Mouse (Mus musculus) neural tube, embryonic 13.5 days (tissue): ENCODE results near the gene Syce1l. TPM values are rescaled to one million over a fixed set of nuclear protein-coding genes. Genes with fewer than 3 reads are reported as not detected.
A peak's percentile ranks its signal among the peaks of the same experiment; 100 is the strongest.

Source experiments
- ATAC-seq: fragments of 200-750 bp; cut with Nextera tagmentation; 2 replicates; pipeline ENCODE4 v1.8.0; 2017; ENCODE audit warnings: low read depth, mild to moderate bottlenecking, moderate TSS enrichment, moderate library complexity
- H3K27ac ChIP-seq: fragments of 300-500 bp; sonication (generic); replicated peaks from 2 replicates; pipeline ENCODE4 v1.5.1; 2015; ENCODE audit warnings: moderate library complexity, mild to moderate bottlenecking, inconsistent platforms
- H3K27me3 ChIP-seq: fragments of 300-500 bp; sonication (generic); 2 replicates; pipeline ENCODE4 v1.6.1; 2015; ENCODE audit warnings: mild to moderate bottlenecking, inconsistent platforms
- H3K36me3 ChIP-seq: fragments of 300-500 bp; sonication (generic); 2 replicates; pipeline ENCODE4 v1.6.1; 2015; ENCODE audit warnings: mild to moderate bottlenecking, inconsistent platforms
- H3K4me1 ChIP-seq: fragments of 300-500 bp; sonication (generic); replicated peaks from 2 replicates; pipeline ENCODE4 v1.6.1; 2015; ENCODE audit warnings: inconsistent platforms
- H3K4me2 ChIP-seq: fragments of 300-500 bp; sonication (generic); 2 replicates; pipeline ENCODE4 v1.6.1; 2015; ENCODE audit warnings: inconsistent platforms, mild to moderate bottlenecking, moderate library complexity
- H3K4me3 ChIP-seq: fragments of 300-500 bp; sonication (generic); 2 replicates; pipeline ENCODE4 v1.5.1; 2015; ENCODE audit warnings: mild to moderate bottlenecking, inconsistent platforms
- H3K9ac ChIP-seq: fragments of 300-500 bp; sonication (generic); 2 replicates; pipeline ENCODE4 v1.6.1; 2015; ENCODE audit warnings: moderate library complexity, mild to moderate bottlenecking, inconsistent platforms
- H3K9me3 ChIP-seq: fragments of 300-500 bp; sonication (generic); 2 replicates; pipeline ENCODE4 v1.6.1; 2016; ENCODE audit warnings: inconsistent platforms
- WGBS: fragments of 180-500 bp; shearing (Covaris S2); methylation state at CpG from one replicate; pipeline ENCODE4 v1.1.7; 2015; 5-methylcytosine and 5-hydroxymethylcytosine counted together
- polyA plus RNA-seq: library from polyadenylated mRNA; unstranded; fragments of >200 nt; fragmentation: Nextera tagmentation; extraction: Ambion mirVana; gene quantifications from 2 replicates; pipeline ENCODE4 v1.2.1, GENCODE M21; 2015

Syce1l gene
- polyA plus RNA-seq, 1 experiment from 2014 or later, result not detected

- H3K4me1 ChIP-seq, result no peaks in the 10 kb centered on the region
- no peak for ATAC-seq
- H3K36me3 ChIP-seq, result no peaks in the 10 kb centered on the region
- H3K9ac ChIP-seq, result no peak overlapping the region
- no peak overlapping the region for H3K4me3 ChIP-seq
- H3K4me2 ChIP-seq, result no peak overlapping the region
- H3K27me3 ChIP-seq, result no peaks in the 10 kb centered on the region
- no peak overlapping the region for H3K27ac ChIP-seq
- no peaks in the 10 kb centered on the region for H3K9me3 ChIP-seq
- 83% methylated on average over 1 of the region's 1 CpGs for WGBS
Observed at GRCm38 (mm10) chr8:113676811-113677210, 33.8 kb downstream of the Syce1l start.

GRCm38 (mm10) chr8:113679361-113679760 lies 36.3 kb downstream of the Syce1l start:
- Histone ChIP-seq H3K9ac (no peak overlapping the region), H3K27ac (no peak overlapping the region), H3K4me2 (no peak overlapping the region), H3K4me3 (no peak overlapping the region), H3K36me3 (no peaks in the 10 kb centered on the region), H3K4me1 (no peaks in the 10 kb centered on the region), H3K27me3 (no peaks in the 10 kb centered on the region), H3K9me3 (no peaks in the 10 kb centered on the region)
- ATAC-seq, result no peak
- WGBS, result 86% methylated on average over 3 of the region's 3 CpGs

GRCm38 (mm10) chr8:113687889-113688542 lies 45.0 kb downstream of the Syce1l start:
- Histone ChIP-seq H3K27ac (no peak overlapping the region), H3K4me2 (peak overlapping the region; percentile 15)

GRCm38 (mm10) chr8:113688543-113688915 lies 45.5 kb downstream of the Syce1l start:
- Histone ChIP-seq H3K4me3 (no peak overlapping the region), H3K9ac (no peak overlapping the region), H3K27ac (no peak overlapping the region), H3K27me3 (no peaks in the 10 kb centered on the region), H3K36me3 (no peaks in the 10 kb centered on the region), H3K4me2 (no peak overlapping the region), H3K9me3 (no peaks in the 10 kb centered on the region), H3K4me1 (peaks cover 28% of the 10 kb centered on the region)
- ATAC-seq, result no peak
- WGBS, result 83% methylated on average over 8 of the region's 8 CpGs

More at GRCm38 (mm10) chr8:113687889-113688542, 45.0 kb downstream of the Syce1l start:
- Histone ChIP-seq H3K4me3 (no peak overlapping the region), H3K9ac (no peak overlapping the region), H3K27me3 (no peaks in the 10 kb centered on the region), H3K4me1 (peaks cover 28% of the 10 kb centered on the region), H3K9me3 (no peaks in the 10 kb centered on the region), H3K36me3 (no peaks in the 10 kb centered on the region)
- WGBS, result 43% methylated on average over 17 of the region's 17 CpGs
- ATAC-seq, result peak; percentile 57

- no peaks in the 10 kb centered on the region for H3K36me3 ChIP-seq
- 43% methylated on average over 14 of the region's 14 CpGs for WGBS
- H3K9me3 ChIP-seq, result no peaks in the 10 kb centered on the region
- peaks cover 28% of the 10 kb centered on the region for H3K4me1 ChIP-seq
- no peak overlapping the region for H3K9ac ChIP-seq
- H3K27ac ChIP-seq, result peak overlapping the region; percentile 50
- no peak overlapping the region for H3K4me3 ChIP-seq
- H3K4me2 ChIP-seq, result peak overlapping the region; percentile 20
- ATAC-seq, result peak; percentile 54
- H3K27me3 ChIP-seq, result no peaks in the 10 kb centered on the region
Observed at GRCm38 (mm10) chr8:113691622-113692343, 48.8 kb downstream of the Syce1l start.

- ATAC-seq, result no peak
- Histone ChIP-seq H3K27me3 (no peaks in the 10 kb centered on the region), H3K9me3 (no peaks in the 10 kb centered on the region), H3K4me1 (peaks cover 3% of the 10 kb centered on the region; the same call in 1 of the 2 replicates), H3K27ac (no peak overlapping the region), H3K4me2 (no peak overlapping the region), H3K36me3 (no peaks in the 10 kb centered on the region), H3K9ac (no peak overlapping the region), H3K4me3 (no peak overlapping the region)
- WGBS, result 41% methylated on average over 7 of the region's 7 CpGs
Observed at GRCm38 (mm10) chr8:113704968-113705367, 62.0 kb downstream of the Syce1l start.

Other genes with a start within 250 kb of the Syce1l start
- 10.9 and 11.8 TPM in 2 replicates for gene Mon1b, start 7.6 kb upstream of the Syce1l start, polyA plus RNA-seq
- gene Adamts18, start 205.5 kb downstream of the Syce1l start, polyA plus RNA-seq, result 1.3 and 2.2 TPM in 2 replicates